Mouse (Mus musculus) gastrocnemius, postnatal 4 days (tissue): Measurements from ENCODE around the gene Fam3b. TPM values are rescaled to one million over a fixed set of nuclear protein-coding genes. Genes with fewer than 3 reads are reported as not detected.

Source experiments
- DNase-seq, 2 experiments: peaks; one replicate each; pipeline ENCODE4 v3.0.0; 2021 to 2022; ENCODE audit warnings: low spot score in 2 of 2, mixed read lengths in 2 of 2
- total RNA-seq, 2 experiments: library from RNA; stranded (reverse); gene quantifications; 2 replicates each; pipeline ENCODE4 v1.2.3; 2021

The Fam3b gene
- total RNA-seq, 2 experiments from 2014 or later: not detected

GRCm38 (mm10) chr16:97496026-97496425 is 18.6 kb downstream of the Fam3b start:
- no peak for DNase-seq

- no peak for DNase-seq
Observed at GRCm38 (mm10) chr16:97492369-97492768, 22.2 kb downstream of the Fam3b start.

DNA sequence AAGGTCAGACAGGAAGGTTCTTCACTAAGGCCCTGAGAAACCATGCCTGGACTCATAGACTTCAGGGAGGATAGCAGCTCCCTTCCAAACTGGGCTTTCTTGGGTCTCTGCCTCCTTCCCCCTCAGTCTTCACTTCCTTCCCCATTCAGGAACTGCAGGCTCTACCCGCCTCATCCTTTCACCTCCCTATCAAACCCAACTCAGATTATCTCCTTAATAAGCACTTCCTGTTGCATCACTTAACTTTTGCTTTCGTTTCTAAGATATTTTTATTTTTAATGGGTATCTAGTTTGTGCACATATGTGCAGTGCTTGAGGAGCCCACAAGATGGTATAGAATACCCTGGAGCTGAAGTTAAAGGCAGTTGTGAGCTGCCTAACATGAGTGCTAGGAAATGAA is 36.0 kb downstream of the Fam3b start:
- no peak for DNase-seq

DNA sequence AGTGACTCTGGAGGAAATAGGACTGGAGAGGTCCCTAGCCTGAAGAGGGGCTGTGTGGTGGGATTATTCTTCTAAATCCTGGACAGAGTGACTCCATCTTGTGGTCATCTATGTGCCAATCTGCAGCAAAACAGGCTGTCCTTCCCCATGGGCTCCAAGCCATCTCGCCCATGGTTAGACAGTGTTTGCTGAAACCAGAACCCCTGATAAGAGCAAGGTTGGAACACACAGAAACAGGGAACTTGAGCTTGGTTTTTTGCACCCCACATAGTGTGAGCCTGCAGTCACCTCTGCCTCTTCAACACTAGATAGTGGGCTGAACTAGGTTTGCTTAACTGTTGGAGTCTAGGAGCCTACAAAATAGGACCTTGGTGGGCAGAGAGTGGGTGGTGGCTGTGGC is 38.1 kb downstream of the Fam3b start:
- no peak for DNase-seq

DNA sequence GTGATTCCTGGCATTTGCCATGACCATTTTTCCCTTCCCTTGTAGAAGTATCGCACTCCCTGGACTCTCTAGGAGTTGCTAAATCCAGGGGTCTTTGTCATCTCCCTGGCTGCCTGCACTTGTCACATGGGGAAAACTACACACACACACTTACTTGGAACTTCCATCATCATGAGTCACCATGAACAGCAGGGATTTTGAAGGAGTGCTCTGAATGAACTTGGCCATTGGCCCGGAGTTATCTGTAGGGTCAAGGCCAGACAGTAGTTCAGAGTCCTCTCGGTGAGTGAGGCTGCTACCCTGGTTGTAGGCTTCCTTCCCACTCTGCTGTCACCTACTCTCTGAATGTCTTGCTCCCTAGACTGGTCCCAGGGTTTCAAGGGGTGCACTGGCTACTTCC is 39.0 kb downstream of the Fam3b start:
- no peak for DNase-seq

- DNase-seq: no peak
Observed at GRCm38 (mm10) chr16:97474671-97475070, 39.9 kb downstream of the Fam3b start.

DNA sequence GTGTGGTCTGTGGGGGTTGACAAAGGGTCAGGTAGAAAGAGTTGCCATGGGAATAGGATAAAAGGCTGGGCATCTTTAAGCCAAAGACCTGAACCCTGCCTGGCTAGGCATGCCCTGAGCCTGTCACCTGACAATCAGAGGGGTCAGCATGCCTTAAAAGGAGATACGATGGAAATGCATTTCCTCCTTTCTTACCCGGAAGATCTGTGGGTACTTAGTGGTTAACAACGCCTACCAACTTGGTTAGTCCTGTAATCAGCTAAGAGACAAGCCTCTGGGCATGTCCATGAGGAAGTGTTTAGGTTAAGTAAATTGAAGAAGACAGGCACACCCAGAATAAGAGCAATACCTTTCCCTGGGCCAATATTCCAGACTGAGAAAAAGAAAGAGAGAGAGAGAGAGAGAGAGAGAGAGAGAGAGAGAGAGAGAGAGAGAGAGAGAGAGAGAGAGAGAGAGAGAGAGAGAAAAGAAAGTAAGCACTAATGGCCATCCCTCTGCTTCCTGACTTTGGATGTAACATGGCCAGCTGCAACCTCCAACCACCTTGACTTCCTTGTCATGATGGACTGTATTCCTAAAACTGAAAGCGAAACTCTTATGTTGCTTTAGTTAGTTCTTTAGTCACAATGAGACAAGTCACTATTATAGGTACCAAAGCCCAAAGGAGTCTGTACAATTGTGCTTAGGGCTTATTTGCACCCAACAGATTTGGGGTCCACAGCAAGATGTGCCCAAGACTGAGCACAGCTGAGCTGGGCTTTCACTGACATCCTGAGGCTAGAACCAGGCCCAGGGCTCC is 46.4 kb downstream of the Fam3b start:
- DNase-seq: no peak

GRCm38 (mm10) chr16:97467472-97467871 is 47.1 kb downstream of the Fam3b start:
- DNase-seq: no peak

DNA sequence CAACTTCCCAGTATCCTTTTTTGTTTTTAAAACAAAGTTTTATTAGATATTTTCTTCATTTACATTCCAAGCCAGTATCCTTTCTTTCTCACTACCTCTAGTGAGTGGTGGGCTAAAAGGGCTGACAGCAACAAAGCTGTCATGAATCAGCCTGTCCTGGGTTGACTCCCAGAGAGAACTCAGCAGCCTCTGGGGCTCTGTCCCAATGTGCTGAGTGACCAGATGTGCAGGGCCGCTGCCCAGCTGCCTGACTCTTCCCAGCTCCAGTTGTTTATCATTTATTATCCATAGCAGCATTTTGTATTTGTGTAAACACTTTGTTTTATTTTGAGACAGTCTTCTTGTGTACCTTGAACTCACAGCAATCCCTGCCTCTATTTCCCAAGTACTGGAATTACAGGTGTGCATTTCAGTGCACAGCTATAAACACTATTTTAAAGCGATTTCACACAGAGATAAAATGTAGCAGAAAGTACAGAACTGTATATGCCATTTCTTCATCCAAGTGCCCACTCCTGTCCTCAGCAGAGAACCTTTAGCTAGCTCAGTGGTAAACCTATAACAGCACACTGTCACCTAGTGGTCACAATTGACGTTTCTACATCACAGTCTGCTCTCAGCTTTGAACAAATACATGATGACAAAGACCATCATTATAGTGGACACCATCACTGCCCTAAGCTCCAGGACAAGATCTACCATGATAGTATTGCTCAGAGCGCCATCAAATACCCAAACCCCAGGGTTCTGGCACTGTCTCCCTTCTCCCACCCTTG is 48.2 kb downstream of the Fam3b start:
- no peak for DNase-seq

GRCm38 (mm10) chr16:97462481-97463181 is 52.0 kb downstream of the Fam3b start, which contains the start of gene Mx1:
Gene Mx1, minus strand, starts transcription at chr16:97462907.
- DNase-seq: no peak

GRCm38 (mm10) chr16:97461271-97461670 is 53.3 kb downstream of the Fam3b start:
- no peak for DNase-seq

DNA sequence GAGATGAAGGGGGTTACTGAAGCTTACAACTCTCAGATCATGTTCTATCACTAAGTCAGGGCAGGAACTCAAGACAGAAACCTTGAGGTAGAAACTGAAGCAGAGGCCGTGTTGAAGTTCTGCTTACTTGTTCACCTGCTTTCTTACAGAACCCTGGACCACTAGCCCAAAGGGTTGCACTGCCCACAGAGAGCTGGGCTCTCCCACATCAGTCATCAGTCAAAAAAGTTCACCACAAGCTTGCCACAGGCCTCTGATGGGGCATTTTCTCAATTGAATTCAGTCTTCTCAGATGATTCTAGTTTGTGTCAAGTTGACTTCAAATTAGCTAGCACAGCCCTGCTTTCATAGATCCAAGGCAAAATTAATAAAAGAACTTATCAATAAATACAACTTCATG is 54.8 kb downstream of the Fam3b start:
- DNase-seq: no peak

GRCm38 (mm10) chr16:97447386-97447785 is 67.2 kb downstream of the Fam3b start:
- DNase-seq: no peak

- no peak for DNase-seq
Observed at GRCm38 (mm10) chr16:97443670-97444263, 70.8 kb downstream of the Fam3b start.

DNA sequence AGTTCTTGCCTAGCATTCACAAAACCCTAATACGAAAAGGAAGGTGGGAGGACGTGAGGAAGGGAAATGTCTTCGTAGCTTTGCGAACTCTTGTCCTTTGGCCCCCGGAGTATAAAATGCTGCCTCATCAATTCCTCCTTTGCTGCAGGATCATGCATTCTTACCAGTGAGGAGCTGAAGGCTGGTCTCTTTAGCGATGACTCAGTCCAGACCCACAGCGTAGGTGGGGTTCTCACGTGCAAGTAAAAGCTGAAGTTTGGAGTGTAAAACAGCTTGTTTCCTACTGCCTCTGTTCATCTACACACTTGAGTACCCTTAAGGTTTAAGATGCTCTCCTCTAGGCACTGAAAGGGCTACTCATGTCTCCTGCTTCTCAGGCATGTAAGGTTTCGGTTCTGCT is 72.6 kb downstream of the Fam3b start:
- no peak for DNase-seq

- DNase-seq: no peak
Observed at GRCm38 (mm10) chr16:97438191-97438590, 76.4 kb downstream of the Fam3b start.

DNA sequence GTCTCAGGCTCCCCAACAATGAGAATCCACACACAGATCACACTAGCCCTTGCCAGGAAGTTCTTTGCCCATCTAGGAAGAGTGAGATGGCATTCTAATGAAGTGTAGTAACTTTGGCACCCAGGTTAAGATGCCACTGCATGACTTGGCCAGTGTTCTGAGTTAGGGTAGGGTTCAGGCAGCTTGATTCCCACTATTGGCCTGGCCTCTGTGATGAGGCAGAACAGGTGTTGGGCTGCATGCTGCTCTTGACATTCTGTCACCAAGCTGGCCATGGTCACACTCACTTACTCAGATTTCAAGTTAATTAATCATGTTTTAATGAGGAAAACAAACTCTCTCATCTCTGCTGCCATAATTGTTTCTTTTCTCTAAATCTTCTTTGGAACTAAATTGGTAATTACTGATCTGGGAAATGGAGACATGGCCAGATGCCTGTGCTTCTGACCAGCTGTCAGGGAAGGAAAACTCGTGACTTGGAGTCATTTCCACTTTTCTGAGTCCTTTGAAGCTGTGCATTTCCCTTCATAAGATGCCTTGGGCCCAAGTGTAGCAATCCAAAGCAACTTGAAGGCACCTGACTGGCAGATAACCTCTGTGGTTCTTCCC is 77.1 kb downstream of the Fam3b start:
- DNase-seq: peak in 1 of 2 experiments; percentile 17

DNA sequence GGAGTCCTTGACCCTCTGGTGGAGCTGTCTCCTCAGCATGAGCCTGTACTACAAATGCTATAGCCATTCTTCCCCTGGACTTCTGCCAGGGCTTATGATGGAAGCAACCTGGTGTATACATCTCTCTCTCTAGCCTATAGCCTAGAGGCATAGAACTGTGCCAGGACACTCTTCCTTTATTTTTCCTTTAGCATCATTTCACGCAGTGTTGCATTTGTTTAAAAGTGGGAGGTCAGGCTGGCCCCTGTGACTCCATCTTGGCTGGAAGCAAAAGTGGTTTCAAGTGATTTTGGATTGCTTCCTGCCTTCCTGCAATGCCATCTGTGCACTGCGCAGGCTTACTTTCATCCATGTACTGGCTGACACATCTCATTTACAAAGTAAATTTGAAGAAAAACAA is 80.4 kb downstream of the Fam3b start:
- DNase-seq: no peak

DNA sequence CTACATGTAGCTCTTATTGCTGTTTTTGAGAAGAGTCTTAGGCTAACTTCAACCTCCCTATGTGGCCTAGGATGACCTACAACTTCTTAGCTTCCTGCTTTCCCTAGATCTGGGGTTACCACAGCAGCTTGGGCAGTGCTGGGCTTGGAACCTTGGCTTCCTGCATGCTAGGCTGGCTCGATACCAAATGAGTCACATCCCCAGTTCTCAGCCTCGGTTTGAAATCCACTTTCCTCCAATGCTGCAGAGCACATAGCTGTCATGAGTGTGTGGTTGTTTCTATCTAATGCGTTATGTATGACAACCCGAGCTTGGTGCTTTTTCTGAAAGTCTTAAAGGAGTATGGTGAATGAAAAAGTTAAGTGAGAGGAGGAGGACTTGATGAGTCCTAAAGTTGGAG is 83.3 kb downstream of the Fam3b start:
- DNase-seq: peak in 1 of 2 experiments; percentile 16

GRCm38 (mm10) chr16:97430091-97430490 is 84.5 kb downstream of the Fam3b start:
- DNase-seq: no peak

DNA sequence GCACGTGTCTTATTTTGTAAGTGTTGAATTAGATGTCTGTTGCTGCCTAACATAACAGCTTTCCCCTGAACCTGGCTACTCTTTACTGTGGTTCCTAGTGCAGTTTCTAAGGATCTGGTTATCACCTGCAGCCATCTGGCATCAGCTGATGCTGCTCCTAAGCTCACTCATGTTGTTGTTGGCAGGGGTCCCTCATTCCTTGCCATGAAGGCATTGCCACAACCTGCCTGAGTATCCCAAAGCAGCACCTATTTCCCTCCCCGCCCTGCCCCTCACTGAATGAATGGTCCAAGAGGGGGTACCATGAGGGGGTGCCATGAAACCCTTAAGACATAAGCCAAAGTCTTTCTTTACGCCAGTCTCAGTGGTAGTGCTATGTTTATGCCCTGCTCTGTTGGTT is 86.6 kb downstream of the Fam3b start:
- DNase-seq: no peak
